In the genomic region with DNA sequence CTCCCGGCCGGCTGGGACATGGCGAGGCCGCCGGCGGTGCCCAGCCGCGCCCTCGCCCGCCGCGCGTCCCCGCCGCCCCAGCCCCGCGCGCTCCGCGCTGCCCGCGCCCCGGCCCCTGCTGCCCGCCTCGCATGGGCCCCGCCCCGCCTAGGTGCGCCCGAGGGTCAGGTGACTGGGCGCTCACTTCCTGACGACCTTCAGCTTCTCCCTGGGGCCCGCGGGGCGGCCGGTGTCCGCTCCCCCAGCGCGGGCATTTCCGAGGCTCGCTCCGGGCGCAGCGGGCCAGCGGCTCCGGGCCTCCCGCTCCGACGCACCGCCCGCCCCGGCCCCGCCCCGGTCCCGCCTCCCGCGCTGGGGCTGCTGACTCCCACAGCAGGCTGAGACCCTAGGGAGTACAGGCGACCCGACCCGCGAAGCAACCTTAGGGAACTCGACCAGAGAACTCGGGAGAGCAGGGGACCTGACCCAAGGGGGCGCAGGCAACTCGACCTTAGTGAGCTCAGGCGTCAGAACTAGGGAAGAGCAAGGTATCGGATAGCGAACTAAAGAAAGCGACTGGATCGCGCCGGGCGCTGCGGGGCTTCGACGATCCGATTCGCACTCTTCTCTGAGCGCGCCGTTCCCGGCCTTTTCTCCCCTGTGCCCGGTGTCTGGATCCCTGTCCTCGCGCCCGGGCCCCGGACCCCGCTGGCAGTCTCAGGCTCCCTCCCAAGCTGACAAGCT, we compare ENCODE assay signal across 8 mouse cellular contexts.
DNase-seq lines count a peak whose midpoint lies in the region; ATAC-seq and TF ChIP-seq lines count a peak whose summit lies in the region.

No protein-coding gene starts in this region.

- no peak for TF ChIP-seq CTCF in kidney, postnatal 0 days (IDR thresholded peaks at IDR 0.05; ENCODE audit: low read depth)

- H3K4me1 ChIP-seq in heart, embryonic 13.5 days, result peaks cover 65% of the 10 kb centered on the region
- peaks cover 26% of the 10 kb centered on the region; the same call in 1 of the 2 replicates for H3K4me1 ChIP-seq in kidney, postnatal 0 days (replicated peaks; ENCODE audit: insufficient read depth, low read length)
- H3K4me1 ChIP-seq in lung, embryonic 16.5 days (replicated peaks; ENCODE audit: control insufficient read depth, insufficient read depth, low read length), result peaks cover 18% of the 10 kb centered on the region

- H3K27ac ChIP-seq in heart, embryonic 13.5 days (replicated peaks), result peak overlapping the region; percentile 76
- H3K27ac ChIP-seq in kidney, postnatal 0 days, result peak overlapping the region; percentile 89
- H3K27ac ChIP-seq in lung, embryonic 16.5 days (ENCODE audit: low read length), result peak overlapping the region; percentile 18; the same call in 1 of the 2 replicates

- no peaks in the 10 kb centered on the region for H3K9me3 ChIP-seq in heart, embryonic 13.5 days
- no peaks in the 10 kb centered on the region for H3K9me3 ChIP-seq in kidney, postnatal 0 days (replicated peaks; ENCODE audit: low read length)
- no peaks in the 10 kb centered on the region for H3K9me3 ChIP-seq in lung, embryonic 16.5 days (ENCODE audit: control insufficient read depth, low read length)

- DNase-seq in left cerebral cortex, postnatal 4 days, result peak; percentile 40
- DNase-seq in left cerebral cortex, adult 8-10 months (ENCODE audit: low spot score in 2 of 2), result no peak
- peak; percentile 79 for DNase-seq in embryo, embryonic 9.5 days (ENCODE audit: extremely low spot score)
- DNase-seq in kidney, postnatal 0 days (ENCODE audit: low spot score), result peak; percentile 57
- peak; percentile 56 for DNase-seq in ovary, postnatal 14 days (ENCODE audit: low spot score)
- DNase-seq in thymus, postnatal 36 days, result peak; percentile 54 to 55

- H3K27me3 ChIP-seq in heart, embryonic 13.5 days (replicated peaks), result peaks cover 54% of the 10 kb centered on the region
- H3K27me3 ChIP-seq in kidney, postnatal 0 days (ENCODE audit: insufficient read depth, low read length), result no peaks in the 10 kb centered on the region
- peaks cover 20% of the 10 kb centered on the region for H3K27me3 ChIP-seq in lung, embryonic 16.5 days (ENCODE audit: control insufficient read depth, insufficient read depth, low read depth, low read length)

- intact Hi-C loops in left cerebral cortex, postnatal 4 days (cut with DNase I), result no loop called here

- peak overlapping the region; percentile 83 for H3K9ac ChIP-seq in heart, embryonic 13.5 days
- peak overlapping the region; percentile 69 for H3K9ac ChIP-seq in kidney, postnatal 0 days (ENCODE audit: low read depth, low read length)
- peak overlapping the region; percentile 73 for H3K9ac ChIP-seq in lung, embryonic 16.5 days (ENCODE audit: low read length)

- peak overlapping the region; percentile 73 for H3K4me3 ChIP-seq in heart, embryonic 13.5 days
- H3K4me3 ChIP-seq in kidney, postnatal 0 days (replicated peaks; ENCODE audit: low read depth, low read length), result peak overlapping the region; percentile 45
- peak overlapping the region; percentile 62 for H3K4me3 ChIP-seq in lung, embryonic 16.5 days (ENCODE audit: low read length)

- H3K36me3 ChIP-seq in heart, embryonic 13.5 days, result no peaks in the 10 kb centered on the region
- H3K36me3 ChIP-seq in kidney, postnatal 0 days (ENCODE audit: insufficient read depth, low read length), result no peaks in the 10 kb centered on the region
- no peaks in the 10 kb centered on the region for H3K36me3 ChIP-seq in lung, embryonic 16.5 days (ENCODE audit: control insufficient read depth, insufficient read depth, low read length)

- 1% methylated on average over 84 of the region's 87 CpGs for WGBS in heart, embryonic 13.5 days
- 0% methylated on average over 77 of the region's 87 CpGs for WGBS in kidney, postnatal 0 days
- under 1% methylated on average over 82 of the region's 87 CpGs for WGBS in lung, embryonic 16.5 days

- ATAC-seq in heart, embryonic 13.5 days (ENCODE audit: extremely low read depth, insufficient number of reproducible peaks, low FRiP score, low TSS enrichment), result peak; percentile 29; the same call in 1 of the 2 replicates
- ATAC-seq in kidney, postnatal 0 days (replicated peaks; ENCODE audit: low FRiP score, low read depth), result peak; percentile 60
- peak; percentile 78 for ATAC-seq in lung, embryonic 16.5 days (ENCODE audit: low read depth)

- H3K4me2 ChIP-seq in heart, embryonic 13.5 days, result peak overlapping the region; percentile 94
- H3K4me2 ChIP-seq in kidney, postnatal 0 days (ENCODE audit: low read length), result peak overlapping the region; percentile 73
- H3K4me2 ChIP-seq in lung, embryonic 16.5 days (ENCODE audit: low read depth, low read length), result peak overlapping the region; percentile 97

Comparison
In these comparisons a context has a peak if more than half of its experiments do, and no peak if none do; other contexts are left out.
1. DNase-seq: peak in left cerebral cortex, postnatal 4 days (single experiment), embryo, embryonic 9.5 days (single experiment), kidney, postnatal 0 days (single experiment), ovary, postnatal 14 days (single experiment) and thymus, postnatal 36 days (2 of 2); none in left cerebral cortex, adult 8-10 months (0 of 2).
2. H3K27ac ChIP-seq: peak in every context shown above with its lines; median percentile 89 in kidney, postnatal 0 days; 76 in heart, embryonic 13.5 days; 18 in lung, embryonic 16.5 days.
3. Peak in every context shown above with its lines, with median percentiles within 50 percentile points of each other: ATAC-seq, H3K4me2 ChIP-seq, H3K4me3 ChIP-seq and H3K9ac ChIP-seq.